Mouse (Mus musculus) liver, embryonic 11.5 days (tissue): ENCODE results near the gene Mgll. TPM values are rescaled to one million over a fixed set of nuclear protein-coding genes. Genes with fewer than 3 reads are reported as not detected.

Source experiments
- ATAC-seq: fragments of 200-750 bp; cut with Nextera tagmentation; replicated peaks from 2 replicates; pipeline ENCODE4 v1.8.0; 2017; ENCODE audit warnings: moderate number of reproducible peaks, mild to moderate bottlenecking, moderate TSS enrichment, moderate library complexity; ENCODE audit not compliant: low FRiP score
- DNase-seq: peaks from one replicate; pipeline ENCODE4 v3.0.0-alpha.2; 2017; ENCODE audit warnings: low spot score
- H3K27ac ChIP-seq: fragments of 300-500 bp; sonication (generic); 2 replicates; pipeline ENCODE4 v1.5.1; 2014; ENCODE audit warnings: mild to moderate bottlenecking, low read depth, low read length, control low read depth
- H3K27me3 ChIP-seq: fragments of 300-500 bp; sonication (generic); replicated peaks from 2 replicates; pipeline ENCODE4 v1.6.1; 2014; ENCODE audit warnings: low read length, mixed read lengths; ENCODE audit not compliant: control insufficient read depth, insufficient read depth
- H3K36me3 ChIP-seq: fragments of 300-500 bp; sonication (generic); 2 replicates; pipeline ENCODE4 v1.6.1; 2014; ENCODE audit warnings: mild to moderate bottlenecking, low read length, moderate library complexity, mixed read lengths; ENCODE audit not compliant: control insufficient read depth, insufficient read depth
- H3K4me1 ChIP-seq: fragments of 300-500 bp; sonication (generic); replicated peaks from 2 replicates; pipeline ENCODE4 v1.6.1; 2014; ENCODE audit warnings: low read length, mixed read lengths; ENCODE audit not compliant: control insufficient read depth, insufficient read depth
- H3K4me2 ChIP-seq: fragments of 300-500 bp; sonication (generic); 2 replicates; pipeline ENCODE4 v1.6.1; 2014; ENCODE audit warnings: mild to moderate bottlenecking, control low read depth, moderate library complexity
- H3K4me3 ChIP-seq: fragments of 300-500 bp; sonication (generic); 2 replicates; pipeline ENCODE4 v1.5.1; 2014; ENCODE audit warnings: low read depth, low read length, control low read depth
- H3K9ac ChIP-seq: fragments of 300-500 bp; sonication (generic); 2 replicates; pipeline ENCODE4 v1.6.1; 2014; ENCODE audit warnings: low read depth, low read length, control low read depth
- H3K9me3 ChIP-seq: fragments of 300-500 bp; sonication (generic); 2 replicates; pipeline ENCODE4 v1.6.1; 2016; ENCODE audit warnings: low read length, inconsistent platforms, mixed read lengths; ENCODE audit not compliant: control insufficient read depth
- WGBS: fragments of 180-500 bp; shearing (Covaris S2); extraction: QIAGEN DNeasy Blood & Tissue Kit; methylation state at CpG from one replicate; pipeline ENCODE4 v1.1.7; 2014; 5-methylcytosine and 5-hydroxymethylcytosine counted together
- polyA plus RNA-seq: library from polyadenylated mRNA; unstranded; fragments of >200 nt; fragmentation: Nextera tagmentation; extraction: Ambion mirVana; gene quantifications from 2 replicates; pipeline ENCODE4 v1.2.1, GENCODE M21; 2014

Gene Mgll
- polyA plus RNA-seq, 1 experiment from 2014 or later: 22.2 TPM

DNA sequence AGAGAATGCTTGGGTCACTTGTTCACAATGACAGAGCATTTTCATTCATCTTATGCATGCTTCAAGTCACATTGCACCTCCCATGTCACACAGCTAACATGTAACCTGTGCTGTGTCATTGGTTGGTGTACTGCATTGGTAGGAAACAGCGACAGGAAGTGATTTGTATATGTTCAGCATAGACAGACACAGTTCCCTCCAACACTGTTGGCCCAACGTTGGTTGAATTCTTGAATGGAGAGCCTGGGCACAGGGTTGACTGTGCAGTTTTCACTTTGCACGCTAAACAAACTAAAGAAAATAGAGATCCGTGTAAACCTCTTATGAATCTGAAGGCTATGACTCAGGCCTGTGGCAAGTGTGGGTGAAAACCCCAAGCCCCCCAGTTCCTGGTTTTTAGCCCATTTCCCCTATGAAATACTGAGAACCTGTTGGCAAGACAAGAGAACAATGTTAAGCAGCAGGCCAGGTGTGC lies 10.0 kb upstream of the Mgll start:
- no peak overlapping the region for H3K27ac ChIP-seq
- no peaks in the 10 kb centered on the region for H3K27me3 ChIP-seq
- no peak overlapping the region for H3K4me2 ChIP-seq
- 72% methylated on average over 4 of the region's 4 CpGs for WGBS
- no peak overlapping the region for H3K4me3 ChIP-seq
- no peak for ATAC-seq
- no peaks in the 10 kb centered on the region for H3K36me3 ChIP-seq
- H3K9ac ChIP-seq: no peak overlapping the region
- no peaks in the 10 kb centered on the region for H3K9me3 ChIP-seq
- no peak for DNase-seq
- no peaks in the 10 kb centered on the region; the same call in 1 of the 2 replicates for H3K4me1 ChIP-seq

DNA sequence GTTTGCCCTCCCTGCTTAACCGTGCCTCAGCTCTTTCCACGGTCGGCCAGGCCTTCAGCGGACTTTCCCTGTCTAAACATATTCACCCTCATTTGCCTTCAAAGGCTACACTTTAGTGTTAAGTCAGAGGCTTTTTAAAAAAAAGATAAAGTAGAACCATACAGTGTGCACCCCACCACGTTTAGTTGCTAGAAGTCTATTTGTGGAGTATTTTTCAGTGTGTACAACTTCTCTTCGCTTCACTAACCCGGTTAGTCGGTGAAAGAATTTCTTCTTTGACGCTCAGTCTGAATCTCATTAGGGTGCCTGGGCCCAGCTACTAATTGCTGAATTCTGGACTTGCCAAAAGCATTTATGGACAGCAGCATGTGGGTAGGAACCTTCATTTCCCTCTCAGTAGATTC lies 8.8 kb upstream of the Mgll start:
- Histone ChIP-seq H3K9me3 (no peaks in the 10 kb centered on the region), H3K36me3 (no peaks in the 10 kb centered on the region), H3K4me1 (no peaks in the 10 kb centered on the region), H3K9ac (no peak overlapping the region), H3K27ac (no peak overlapping the region), H3K4me2 (no peak overlapping the region), H3K27me3 (no peaks in the 10 kb centered on the region), H3K4me3 (no peak overlapping the region)
- ATAC-seq: no peak
- DNase-seq: no peak
- 83% methylated on average over 9 of the region's 9 CpGs for WGBS

DNA sequence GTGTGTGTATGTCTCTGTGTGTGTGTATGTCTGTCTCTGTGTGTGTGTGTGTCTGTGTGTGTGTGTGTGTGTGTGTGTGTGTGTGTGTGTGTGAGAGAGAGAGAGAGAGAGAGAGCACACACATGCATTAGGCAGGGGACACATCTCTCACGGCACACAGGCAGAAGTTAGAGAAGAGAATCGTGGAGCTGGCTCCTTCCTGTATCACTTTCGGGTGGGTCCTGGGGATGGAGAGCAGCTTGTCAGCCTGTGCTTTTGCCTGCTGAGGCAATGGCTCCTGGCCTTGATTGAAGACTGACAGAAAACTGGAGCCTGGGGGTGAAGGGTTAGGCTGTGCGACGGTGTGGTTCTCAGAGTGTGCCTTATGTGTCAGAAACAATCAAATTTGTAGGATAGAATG lies 8.2 kb upstream of the Mgll start:
- ATAC-seq (no peak), DNase-seq (no peak)
- 67% methylated on average over 5 of the region's 5 CpGs for WGBS
- Histone ChIP-seq H3K4me3 (no peak overlapping the region), H3K9me3 (no peaks in the 10 kb centered on the region), H3K36me3 (no peaks in the 10 kb centered on the region), H3K4me2 (no peak overlapping the region), H3K9ac (no peak overlapping the region), H3K27ac (no peak overlapping the region), H3K4me1 (no peaks in the 10 kb centered on the region), H3K27me3 (no peaks in the 10 kb centered on the region)

DNA sequence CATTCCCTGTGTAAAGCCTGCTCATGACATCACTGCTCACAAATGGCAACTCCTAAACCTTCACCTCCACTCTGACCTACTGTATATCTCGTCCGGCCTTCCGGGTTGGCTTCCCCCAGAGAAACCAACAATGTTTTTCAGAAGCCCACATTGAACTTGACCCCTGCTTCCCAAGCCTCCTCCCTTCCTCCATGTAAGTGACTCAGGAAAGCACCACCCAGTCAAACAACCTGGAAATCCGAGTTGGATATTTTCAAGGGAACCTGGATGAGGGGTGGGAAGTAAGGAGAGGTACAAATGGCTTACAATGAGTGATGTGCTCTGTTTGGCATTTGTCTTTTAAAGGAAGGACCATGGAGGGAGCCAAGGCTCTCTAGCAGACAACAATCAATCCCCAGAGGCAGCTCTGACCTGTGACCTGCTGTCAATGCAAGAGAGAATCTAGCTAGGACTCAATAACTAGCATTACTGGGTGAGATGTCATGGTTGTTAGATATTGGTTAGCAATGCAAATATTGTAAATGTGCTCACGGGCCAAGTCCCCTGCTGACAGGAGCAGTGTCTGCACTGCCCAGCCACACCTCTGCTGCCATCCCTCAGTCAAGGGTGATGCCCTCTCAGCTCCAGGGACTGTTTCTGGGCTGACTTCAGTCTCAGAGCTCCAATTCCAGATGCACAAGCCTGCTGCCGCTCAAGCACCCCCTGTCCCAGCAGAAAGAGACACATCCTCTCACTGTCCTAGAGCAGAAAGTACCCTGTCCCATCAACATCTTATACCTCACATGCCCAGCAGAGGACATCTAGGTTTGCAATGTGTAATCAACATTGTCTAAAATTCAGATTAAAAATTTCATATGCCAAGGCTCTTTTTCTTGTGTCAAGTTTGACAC lies 6.8 kb upstream of the Mgll start:
- WGBS: 70% methylated on average over 6 of the region's 6 CpGs
- H3K9me3 ChIP-seq: no peaks in the 10 kb centered on the region
- DNase-seq: no peak
- no peak for ATAC-seq
- no peak overlapping the region for H3K4me3 ChIP-seq
- H3K27ac ChIP-seq: no peak overlapping the region
- no peaks in the 10 kb centered on the region for H3K36me3 ChIP-seq
- H3K9ac ChIP-seq: no peak overlapping the region
- no peaks in the 10 kb centered on the region for H3K4me1 ChIP-seq
- H3K27me3 ChIP-seq: no peaks in the 10 kb centered on the region
- no peak overlapping the region for H3K4me2 ChIP-seq

DNA sequence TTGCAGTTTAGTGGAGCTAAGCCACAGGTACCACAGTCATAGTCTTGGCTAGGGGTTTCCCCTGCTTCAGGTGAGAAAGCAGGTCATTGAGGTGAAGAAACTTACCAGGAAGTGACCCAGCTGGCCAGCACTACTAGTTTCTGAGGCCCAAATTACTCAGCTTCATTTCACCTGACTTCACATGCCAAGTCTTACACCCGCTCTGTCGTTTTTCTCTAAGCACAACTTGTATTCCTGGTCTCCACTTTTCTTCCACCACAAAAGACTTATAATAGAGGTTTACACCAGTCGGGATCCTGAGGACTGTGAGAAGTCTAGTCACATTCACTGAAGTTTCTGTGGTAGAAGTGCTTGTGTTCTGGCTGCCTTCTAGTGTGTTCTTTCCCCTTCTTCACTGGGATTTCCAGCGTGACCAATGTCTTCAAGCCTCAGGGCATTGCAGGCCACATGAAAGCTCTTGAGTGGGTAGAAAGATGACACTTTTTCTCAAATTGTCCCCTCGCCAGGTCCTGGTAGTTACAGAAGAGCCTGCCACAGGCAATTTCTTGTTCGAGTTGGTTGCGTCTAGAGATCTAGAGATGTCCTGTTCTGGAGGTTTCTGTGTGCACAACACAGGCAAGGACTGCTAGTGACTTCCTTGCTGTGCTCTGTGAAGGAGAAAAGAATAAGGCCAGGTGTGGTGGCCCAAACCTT lies 6.0 kb upstream of the Mgll start:
- Histone ChIP-seq H3K9me3 (no peaks in the 10 kb centered on the region), H3K4me1 (no peaks in the 10 kb centered on the region), H3K9ac (no peak overlapping the region), H3K4me2 (no peak overlapping the region), H3K27me3 (no peaks in the 10 kb centered on the region), H3K36me3 (no peaks in the 10 kb centered on the region), H3K27ac (no peak overlapping the region), H3K4me3 (no peak overlapping the region)
- DNase-seq (no peak), ATAC-seq (no peak)
- WGBS: 83% methylated on average over 7 of the region's 7 CpGs

DNA sequence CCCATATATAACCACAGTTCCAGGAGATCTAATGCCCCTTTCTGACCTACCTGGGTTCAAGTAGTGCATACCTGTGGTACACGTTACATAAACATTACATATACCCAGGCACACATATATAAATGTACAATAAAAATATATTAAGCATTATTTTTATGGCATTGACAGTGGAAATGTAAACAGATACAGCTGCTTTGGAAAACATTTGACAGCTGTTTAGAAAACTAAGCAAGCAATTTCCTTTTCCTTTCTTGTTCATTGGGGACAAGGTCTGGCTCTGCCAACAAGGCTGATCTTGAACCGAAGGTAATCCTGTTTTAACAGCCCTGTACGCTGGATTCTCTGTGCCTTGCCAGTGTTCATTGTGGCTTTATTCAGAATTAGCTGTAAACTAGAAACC lies 3.2 kb upstream of the Mgll start:
- Histone ChIP-seq H3K27me3 (peaks cover 10% of the 10 kb centered on the region; the same call in 1 of the 2 replicates), H3K4me1 (peaks cover 4% of the 10 kb centered on the region; the same call in 1 of the 2 replicates), H3K9me3 (no peaks in the 10 kb centered on the region), H3K27ac (no peak overlapping the region), H3K4me3 (no peak overlapping the region), H3K9ac (no peak overlapping the region), H3K4me2 (no peak overlapping the region), H3K36me3 (no peaks in the 10 kb centered on the region)
- DNase-seq (no peak), ATAC-seq (no peak)
- WGBS: 82% methylated on average over 3 of the region's 3 CpGs

DNA sequence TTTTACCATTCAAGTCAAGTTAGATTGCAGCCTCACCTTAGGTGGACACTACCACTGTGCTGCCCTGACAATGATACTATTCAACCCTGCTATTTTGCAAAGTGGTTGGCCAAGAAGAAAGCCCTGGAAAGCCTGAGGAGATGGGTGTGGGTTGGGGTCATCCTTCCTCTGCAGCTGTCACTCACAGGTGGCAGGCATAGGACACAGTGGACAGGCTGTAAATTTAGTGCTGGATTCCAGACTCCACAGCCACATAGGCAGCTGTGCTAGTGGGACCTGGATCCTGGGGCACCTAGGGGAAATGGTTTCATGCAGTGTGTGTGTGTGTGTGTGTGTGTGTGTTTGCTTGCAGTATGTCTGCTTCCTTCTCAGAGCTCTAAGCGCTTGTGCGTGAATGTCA lies 1.3 kb upstream of the Mgll start:
- Histone ChIP-seq H3K27me3 (peaks cover 12% of the 10 kb centered on the region; the same call in 1 of the 2 replicates), H3K9ac (no peak overlapping the region), H3K36me3 (no peaks in the 10 kb centered on the region)

DNA sequence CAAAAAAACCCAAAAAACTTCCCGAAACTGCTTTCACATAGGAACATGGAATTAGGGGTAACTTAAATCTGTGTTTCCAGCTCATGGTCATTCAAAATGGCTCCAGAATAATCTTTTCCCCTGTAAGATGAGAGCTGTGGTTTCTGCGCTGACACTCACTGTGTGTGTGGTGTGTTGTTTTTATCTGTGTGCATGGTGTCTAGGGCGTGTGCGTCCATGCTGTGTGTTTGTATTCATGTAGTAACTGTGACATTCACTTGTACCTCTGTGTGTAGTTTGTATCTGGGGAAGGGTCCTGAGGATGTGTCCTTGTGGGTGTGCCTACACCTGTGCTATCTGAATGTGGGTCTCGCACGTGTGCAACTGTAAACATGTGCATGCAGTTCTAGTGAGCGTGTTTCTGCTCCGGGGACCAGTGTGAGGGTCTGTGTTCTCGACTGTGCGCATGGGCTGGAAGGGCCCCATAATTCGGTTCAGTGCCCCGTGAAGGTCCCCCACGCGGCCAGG lies 353 bp upstream of the Mgll start:
- 37% methylated on average over 14 of the region's 14 CpGs for WGBS
- no peaks in the 10 kb centered on the region for H3K36me3 ChIP-seq
- peaks cover 4% of the 10 kb centered on the region; the same call in 1 of the 2 replicates for H3K4me1 ChIP-seq
- ATAC-seq (peak; percentile 28), DNase-seq (peak; percentile 57)
- no peak overlapping the region for H3K27ac ChIP-seq
- peak overlapping the region; percentile 78 for H3K4me3 ChIP-seq
- H3K9me3 ChIP-seq: no peaks in the 10 kb centered on the region
- H3K27me3 ChIP-seq: peaks cover 12% of the 10 kb centered on the region; the same call in 1 of the 2 replicates
- H3K9ac ChIP-seq: peak overlapping the region; percentile 84
- peak overlapping the region; percentile 98 for H3K4me2 ChIP-seq

More for the DNA sequence above, 1.3 kb upstream of the Mgll start:
- Histone ChIP-seq H3K4me3 (no peak overlapping the region), H3K9me3 (no peaks in the 10 kb centered on the region), H3K4me2 (no peak overlapping the region), H3K4me1 (peaks cover 4% of the 10 kb centered on the region; the same call in 1 of the 2 replicates), H3K27ac (no peak overlapping the region)
- no peak for ATAC-seq
- DNase-seq: no peak
- 94% methylated on average over 2 of the region's 2 CpGs for WGBS
